Mouse (Mus musculus): ENCODE results near the gene Tsc22d2. TPM values are rescaled to one million over a fixed set of nuclear protein-coding genes. Genes with fewer than 3 reads are reported as not detected.

The Tsc22d2 gene
- polyA plus RNA-seq (2012) = 41.3 and 57.1 TPM in 2 replicates

GRCm38 (mm10) chr3:58414234-58414938 lies at the start of gene Tsc22d2:
Tsc22d2 (plus strand) TSS chr3:58414715.

Other genes starting within 250 kb of the Tsc22d2 start
- 9.6 and 11.1 TPM in 2 replicates for gene Eif2a, start 111.1 kb downstream of the Tsc22d2 start, polyA plus RNA-seq (2012)
- 103 and 124 TPM in 2 replicates for gene Serp1, start 111.2 kb downstream of the Tsc22d2 start, polyA plus RNA-seq (2012)
- 35.5 and 38.2 TPM in 2 replicates for gene Selenot, start 161.9 kb downstream of the Tsc22d2 start, polyA plus RNA-seq (2012)
- not detected in 2 replicates for gene Erich6, start 222.5 kb downstream of the Tsc22d2 start, polyA plus RNA-seq (2012)